Mouse (Mus musculus): Measurements from ENCODE around the gene Gm36210.

- no peak for TF ChIP-seq CTCF (IDR thresholded peaks at IDR 0.05)
- TF ChIP-seq EP300 (IDR thresholded peaks at IDR 0.05), result no peak
These were observed 20.5 kb upstream of the Gm36210 start for GRCm38 (mm10) chr7:4926849-4927248.

Measured in lung, postnatal 0 days (tissue).